Comparison of ENCODE assay signal across 1 mouse cellular context in the genomic region with DNA sequence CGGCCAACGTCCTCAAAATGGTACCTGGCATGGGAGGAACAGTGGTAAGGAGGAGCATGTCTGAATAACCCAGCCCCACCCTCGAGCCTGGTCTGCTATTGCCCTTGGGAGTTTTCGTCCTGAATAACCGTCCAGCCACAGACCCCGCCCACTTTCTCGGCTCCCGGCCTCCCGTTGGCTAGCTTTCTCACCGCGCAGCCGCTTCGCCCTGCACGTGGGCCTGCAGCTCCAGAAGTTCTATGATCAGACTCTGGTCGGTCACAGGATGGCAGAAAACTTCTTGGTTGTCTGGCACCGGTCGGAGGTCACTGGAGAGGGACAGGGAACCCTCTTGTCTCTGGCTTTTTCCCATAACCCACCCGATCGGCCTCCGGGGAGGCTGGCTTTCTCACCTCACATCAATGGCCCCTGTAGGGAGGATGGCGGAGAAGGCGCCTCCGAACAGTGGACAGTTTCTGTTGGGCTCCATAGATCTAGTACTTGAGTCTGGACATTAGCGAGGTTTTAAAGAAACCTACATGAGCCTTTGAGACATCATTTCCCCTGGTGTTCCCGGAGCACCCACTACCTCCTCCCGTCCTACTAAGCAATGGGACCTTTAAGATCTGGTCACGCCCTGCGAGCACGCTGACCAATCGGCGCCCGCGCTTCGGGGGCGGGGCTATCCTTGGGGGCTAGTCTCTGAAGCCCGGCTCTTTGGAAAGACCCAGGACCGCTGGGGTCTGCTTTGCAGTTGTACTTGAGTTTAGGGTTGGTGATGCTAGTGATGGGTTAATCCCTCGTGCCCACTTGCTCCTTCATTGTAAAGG.
TF ChIP-seq lines count a peak whose summit lies in the region.

No protein-coding gene starts in this region.

TF ChIP-seq in MEL, 35 proteins besides CTCF, POLR2A, EP300 and RAD21:
- TF ChIP-seq MXI1 (IDR thresholded peaks at IDR 0.05; ENCODE audit: low read depth, low read length) (peak; percentile 98), HCFC1 (IDR thresholded peaks at IDR 0.05; ENCODE audit: low read depth, low read length) (peak; percentile 42; the same call in 1 of the 2 replicates), TBP (IDR thresholded peaks at IDR 0.05; ENCODE audit: low read depth, low read length) (peak; percentile 62), SIN3A (IDR thresholded peaks at IDR 0.05; ENCODE audit: low read length) (peak; percentile 87), USF1 (IDR thresholded peaks at IDR 0.05; ENCODE audit: low read depth, low read length) (peak; percentile 70), MYC (IDR thresholded peaks at IDR 0.05; ENCODE audit: low read depth, low read length) (peak; percentile 83), MYB (IDR thresholded peaks at IDR 0.05; ENCODE audit: low read depth, low read length) (0 out of 2 replicates have a peak, but pooled peaks have one; percentile 21), NRF1 (IDR thresholded peaks at IDR 0.05; ENCODE audit: insufficient read depth, low read depth, low read length, poor library complexity, severe bottlenecking) (peak; percentile 60), MAX (IDR thresholded peaks at IDR 0.05; ENCODE audit: low read length) (peak; percentile 88), POLR2AphosphoS2 (IDR thresholded peaks at IDR 0.05; ENCODE audit: low read length) (peak; percentile 63), NELFE (IDR thresholded peaks at IDR 0.05; ENCODE audit: low read depth, low read length) (peak; percentile 67)
